Mouse (Mus musculus) liver, embryonic 11.5 days (tissue): Measurements from ENCODE around the gene Itpr3. TPM values are rescaled to one million over a fixed set of nuclear protein-coding genes. Genes with fewer than 3 reads are reported as not detected.
A peak's percentile ranks its signal among the peaks of the same experiment; 100 is the strongest.

Experiments
- ATAC-seq: fragments of 200-750 bp; cut with Nextera tagmentation; replicated peaks from 2 replicates; pipeline ENCODE4 v1.8.0; 2017; ENCODE audit warnings: moderate number of reproducible peaks, mild to moderate bottlenecking, moderate TSS enrichment, moderate library complexity; ENCODE audit not compliant: low FRiP score
- DNase-seq: peaks from one replicate; pipeline ENCODE4 v3.0.0-alpha.2; 2017; ENCODE audit warnings: low spot score
- H3K27ac ChIP-seq: fragments of 300-500 bp; sonication (generic); 2 replicates; pipeline ENCODE4 v1.5.1; 2014; ENCODE audit warnings: mild to moderate bottlenecking, low read depth, low read length, control low read depth
- H3K27me3 ChIP-seq: fragments of 300-500 bp; sonication (generic); replicated peaks from 2 replicates; pipeline ENCODE4 v1.6.1; 2014; ENCODE audit warnings: low read length, mixed read lengths; ENCODE audit not compliant: control insufficient read depth, insufficient read depth
- H3K36me3 ChIP-seq: fragments of 300-500 bp; sonication (generic); 2 replicates; pipeline ENCODE4 v1.6.1; 2014; ENCODE audit warnings: mild to moderate bottlenecking, low read length, moderate library complexity, mixed read lengths; ENCODE audit not compliant: control insufficient read depth, insufficient read depth
- H3K4me1 ChIP-seq: fragments of 300-500 bp; sonication (generic); replicated peaks from 2 replicates; pipeline ENCODE4 v1.6.1; 2014; ENCODE audit warnings: low read length, mixed read lengths; ENCODE audit not compliant: control insufficient read depth, insufficient read depth
- H3K4me2 ChIP-seq: fragments of 300-500 bp; sonication (generic); 2 replicates; pipeline ENCODE4 v1.6.1; 2014; ENCODE audit warnings: mild to moderate bottlenecking, control low read depth, moderate library complexity
- H3K4me3 ChIP-seq: fragments of 300-500 bp; sonication (generic); 2 replicates; pipeline ENCODE4 v1.5.1; 2014; ENCODE audit warnings: low read depth, low read length, control low read depth
- H3K9ac ChIP-seq: fragments of 300-500 bp; sonication (generic); 2 replicates; pipeline ENCODE4 v1.6.1; 2014; ENCODE audit warnings: low read depth, low read length, control low read depth
- H3K9me3 ChIP-seq: fragments of 300-500 bp; sonication (generic); 2 replicates; pipeline ENCODE4 v1.6.1; 2016; ENCODE audit warnings: low read length, inconsistent platforms, mixed read lengths; ENCODE audit not compliant: control insufficient read depth
- WGBS: fragments of 180-500 bp; shearing (Covaris S2); extraction: QIAGEN DNeasy Blood & Tissue Kit; methylation state at CpG from one replicate; pipeline ENCODE4 v1.1.7; 2014; 5-methylcytosine and 5-hydroxymethylcytosine counted together
- polyA plus RNA-seq: library from polyadenylated mRNA; unstranded; fragments of >200 nt; fragmentation: Nextera tagmentation; extraction: Ambion mirVana; gene quantifications from 2 replicates; pipeline ENCODE4 v1.2.1, GENCODE M21; 2014

Gene Itpr3
- polyA plus RNA-seq, 1 experiment from 2014 or later: 2.0 TPM

- H3K27me3 ChIP-seq: no peaks in the 10 kb centered on the region; the same call in 1 of the 2 replicates
- peaks cover 33% of the 10 kb centered on the region for H3K36me3 ChIP-seq
- H3K4me2 ChIP-seq: no peak overlapping the region
- H3K9me3 ChIP-seq: no peaks in the 10 kb centered on the region
- WGBS: 67% methylated on average over 14 of the region's 14 CpGs
- H3K4me3 ChIP-seq: no peak overlapping the region
- H3K9ac ChIP-seq: no peak overlapping the region
- ATAC-seq (no peak), DNase-seq (peak; percentile 50)
- H3K27ac ChIP-seq: no peak overlapping the region
- peaks cover 6% of the 10 kb centered on the region for H3K4me1 ChIP-seq
Measured at GRCm38 (mm10) chr17:27121266-27121665, 64.2 kb downstream of the Itpr3 start.

- no peaks in the 10 kb centered on the region; the same call in 1 of the 2 replicates for H3K27me3 ChIP-seq
- H3K9ac ChIP-seq: no peak overlapping the region
- H3K4me1 ChIP-seq: peaks cover 6% of the 10 kb centered on the region
- H3K4me2 ChIP-seq: no peak overlapping the region
- no peak overlapping the region for H3K27ac ChIP-seq
- no peaks in the 10 kb centered on the region for H3K9me3 ChIP-seq
- DNase-seq (no peak), ATAC-seq (peak; percentile 46; the same call in 1 of the 2 replicates)
- no peak overlapping the region for H3K4me3 ChIP-seq
- peaks cover 33% of the 10 kb centered on the region for H3K36me3 ChIP-seq
- WGBS: 80% methylated on average over 7 of the region's 7 CpGs
Measured at GRCm38 (mm10) chr17:27121781-27122180, 64.7 kb downstream of the Itpr3 start.

- 88% methylated on average over 11 of the region's 11 CpGs for WGBS
- peaks cover 33% of the 10 kb centered on the region for H3K36me3 ChIP-seq
Measured at GRCm38 (mm10) chr17:27122701-27123100, 65.6 kb downstream of the Itpr3 start.

GRCm38 (mm10) chr17:27123103-27123502, 66.0 kb downstream of the Itpr3 start:
- Histone ChIP-seq H3K27ac (no peak overlapping the region), H3K36me3 (peaks cover 33% of the 10 kb centered on the region), H3K27me3 (no peaks in the 10 kb centered on the region; the same call in 1 of the 2 replicates), H3K4me3 (no peak overlapping the region), H3K9me3 (no peaks in the 10 kb centered on the region), H3K4me2 (no peak overlapping the region), H3K4me1 (peaks cover 6% of the 10 kb centered on the region), H3K9ac (no peak overlapping the region)
- no peak for DNase-seq
- ATAC-seq: no peak
- 80% methylated on average over 2 of the region's 2 CpGs for WGBS

More at GRCm38 (mm10) chr17:27122701-27123100, 65.6 kb downstream of the Itpr3 start:
- Histone ChIP-seq H3K9ac (no peak overlapping the region), H3K27me3 (no peaks in the 10 kb centered on the region; the same call in 1 of the 2 replicates), H3K4me1 (peaks cover 6% of the 10 kb centered on the region), H3K4me2 (no peak overlapping the region), H3K4me3 (no peak overlapping the region), H3K9me3 (no peaks in the 10 kb centered on the region), H3K27ac (no peak overlapping the region)
- DNase-seq (no peak), ATAC-seq (no peak)

- WGBS: 84% methylated on average over 7 of the region's 7 CpGs
- Histone ChIP-seq H3K9ac (no peak overlapping the region), H3K36me3 (peaks cover 33% of the 10 kb centered on the region), H3K9me3 (no peaks in the 10 kb centered on the region), H3K4me3 (no peak overlapping the region), H3K4me2 (no peak overlapping the region), H3K27ac (no peak overlapping the region), H3K27me3 (no peaks in the 10 kb centered on the region; the same call in 1 of the 2 replicates), H3K4me1 (peaks cover 6% of the 10 kb centered on the region)
- no peak for DNase-seq
- no peak for ATAC-seq
Measured at GRCm38 (mm10) chr17:27123813-27124375, 66.8 kb downstream of the Itpr3 start.

- 43% methylated on average over 12 of the region's 12 CpGs for WGBS
- no peak overlapping the region for H3K9ac ChIP-seq
- no peaks in the 10 kb centered on the region for H3K9me3 ChIP-seq
- H3K27me3 ChIP-seq: no peaks in the 10 kb centered on the region; the same call in 1 of the 2 replicates
- H3K36me3 ChIP-seq: peaks cover 33% of the 10 kb centered on the region
- DNase-seq (peak; percentile 74), ATAC-seq (no peak)
- no peak overlapping the region for H3K4me2 ChIP-seq
- no peak overlapping the region for H3K4me3 ChIP-seq
- no peak overlapping the region for H3K27ac ChIP-seq
- peaks cover 9% of the 10 kb centered on the region for H3K4me1 ChIP-seq
Measured at GRCm38 (mm10) chr17:27125185-27125584, 68.1 kb downstream of the Itpr3 start.

GRCm38 (mm10) chr17:27125669-27126202, 68.6 kb downstream of the Itpr3 start:
- WGBS: 84% methylated on average over 11 of the region's 11 CpGs
- DNase-seq (no peak), ATAC-seq (no peak)
- no peaks in the 10 kb centered on the region for H3K9me3 ChIP-seq
- no peak overlapping the region for H3K4me2 ChIP-seq
- H3K4me3 ChIP-seq: no peak overlapping the region
- peaks cover 13% of the 10 kb centered on the region for H3K4me1 ChIP-seq
- H3K27me3 ChIP-seq: no peaks in the 10 kb centered on the region; the same call in 1 of the 2 replicates
- H3K36me3 ChIP-seq: peaks cover 33% of the 10 kb centered on the region
- H3K27ac ChIP-seq: no peak overlapping the region
- H3K9ac ChIP-seq: no peak overlapping the region

- peaks cover 32% of the 10 kb centered on the region for H3K36me3 ChIP-seq
- H3K9ac ChIP-seq: no peak overlapping the region
- no peak for DNase-seq
- H3K27ac ChIP-seq: no peak overlapping the region
- H3K27me3 ChIP-seq: no peaks in the 10 kb centered on the region
- ATAC-seq: no peak
- no peak overlapping the region for H3K4me2 ChIP-seq
- no peak overlapping the region for H3K4me3 ChIP-seq
- peaks cover 17% of the 10 kb centered on the region for H3K4me1 ChIP-seq
- no peaks in the 10 kb centered on the region for H3K9me3 ChIP-seq
- 85% methylated on average over 10 of the region's 10 CpGs for WGBS
Measured at GRCm38 (mm10) chr17:27126974-27127373, 69.9 kb downstream of the Itpr3 start.

GRCm38 (mm10) chr17:27128189-27128588, 71.1 kb downstream of the Itpr3 start:
- H3K36me3 ChIP-seq: peaks cover 22% of the 10 kb centered on the region
- 87% methylated on average over 5 of the region's 5 CpGs for WGBS
- H3K4me1 ChIP-seq: peaks cover 26% of the 10 kb centered on the region
- no peak overlapping the region for H3K27ac ChIP-seq
- no peaks in the 10 kb centered on the region for H3K9me3 ChIP-seq
- no peaks in the 10 kb centered on the region for H3K27me3 ChIP-seq
- no peak overlapping the region for H3K4me3 ChIP-seq
- no peak for DNase-seq
- H3K4me2 ChIP-seq: no peak overlapping the region
- ATAC-seq: no peak
- H3K9ac ChIP-seq: no peak overlapping the region
